Mouse (Mus musculus) kidney, postnatal 0 days (tissue): ENCODE measurements around the gene Muc2. TPM values are rescaled to one million over a fixed set of nuclear protein-coding genes. Genes with fewer than 3 reads are reported as not detected.

Experiments used
- ATAC-seq: fragments of 200-750 bp; cut with Nextera tagmentation; replicated peaks from 2 replicates; pipeline ENCODE4 v1.8.0; 2017; ENCODE audit warnings: low read depth, moderate number of reproducible peaks, moderate TSS enrichment, moderate library complexity; ENCODE audit not compliant: low FRiP score
- DNase-seq: peaks from one replicate; pipeline ENCODE4 v3.0.0-alpha.2; 2016; ENCODE audit warnings: low spot score
- H3K27ac ChIP-seq: fragments of 300-500 bp; sonication (generic); 2 replicates; pipeline ENCODE4 v1.5.1; 2014; ENCODE audit warnings: mild to moderate bottlenecking
- H3K27me3 ChIP-seq: fragments of 300-500 bp; sonication (generic); 2 replicates; pipeline ENCODE4 v1.6.1; 2014; ENCODE audit warnings: low read length, mixed read lengths; ENCODE audit not compliant: insufficient read depth
- H3K36me3 ChIP-seq: fragments of 300-500 bp; sonication (generic); 2 replicates; pipeline ENCODE4 v1.6.1; 2014; ENCODE audit warnings: low read length, mixed read lengths; ENCODE audit not compliant: insufficient read depth
- H3K4me1 ChIP-seq: fragments of 300-500 bp; sonication (generic); replicated peaks from 2 replicates; pipeline ENCODE4 v1.6.1; 2014; ENCODE audit warnings: antibody characterized with exemption, low read length, mixed read lengths; ENCODE audit not compliant: insufficient read depth
- H3K4me2 ChIP-seq: fragments of 300-500 bp; sonication (generic); 2 replicates; pipeline ENCODE4 v1.6.1; 2014; ENCODE audit warnings: mild to moderate bottlenecking, low read length, moderate library complexity, mixed read lengths
- H3K4me3 ChIP-seq: fragments of 300-500 bp; sonication (generic); replicated peaks from 2 replicates; pipeline ENCODE4 v1.5.1; 2014; ENCODE audit warnings: low read depth, low read length
- H3K9ac ChIP-seq: fragments of 300-500 bp; sonication (generic); 2 replicates; pipeline ENCODE4 v1.6.1; 2014; ENCODE audit warnings: low read depth, low read length
- H3K9me3 ChIP-seq: fragments of 300-500 bp; sonication (generic); replicated peaks from 2 replicates; pipeline ENCODE4 v1.6.1; 2016; ENCODE audit warnings: low read length, inconsistent platforms, mixed read lengths
- CTCF ChIP-seq: IDR thresholded peaks from 2 replicates; pipeline ENCODE4 v1.5.1; 2016; ENCODE audit warnings: antibody characterized with exemption, low read depth, mild to moderate bottlenecking, moderate library complexity
- WGBS: fragments of 180-500 bp; shearing (Covaris S2); extraction: QIAGEN DNeasy Blood & Tissue Kit; methylation state at CpG from one replicate; pipeline ENCODE4 v1.1.7; 2014; 5-methylcytosine and 5-hydroxymethylcytosine counted together
- polyA plus RNA-seq: library from polyadenylated mRNA; unstranded; fragments of >200 nt; fragmentation: Nextera tagmentation; extraction: Ambion mirVana; gene quantifications from 2 replicates; pipeline ENCODE4 v1.2.1, GENCODE M21; 2015

Muc2 gene
- polyA plus RNA-seq, 1 experiment from 2014 or later = 0.14 TPM

- Histone ChIP-seq H3K9ac (no peak overlapping the region), H3K4me2 (no peak overlapping the region), H3K4me1 (no peaks in the 10 kb centered on the region), H3K27ac (no peak overlapping the region), H3K36me3 (no peaks in the 10 kb centered on the region), H3K9me3 (no peaks in the 10 kb centered on the region), H3K27me3 (no peaks in the 10 kb centered on the region), H3K4me3 (no peak overlapping the region)
- no peak for TF ChIP-seq CTCF
- peak; percentile 17 for DNase-seq
- no peak for ATAC-seq
- 22% methylated on average over 10 of the region's 10 CpGs for WGBS
Observed at GRCm38 (mm10) chr7:141687330-141687729, 2.8 kb upstream of the Muc2 start.

- no peak overlapping the region for H3K9ac ChIP-seq
- DNase-seq = peak; percentile 44
- WGBS = 47% methylated on average over 30 of the region's 30 CpGs
Observed at GRCm38 (mm10) chr7:141693591-141694273, 3.6 kb downstream of the Muc2 start.

GRCm38 (mm10) chr7:141694274-141694639 is 4.1 kb downstream of the Muc2 start:
- DNase-seq (no peak), ATAC-seq (peak; percentile 35; the same call in 1 of the 2 replicates)
- TF ChIP-seq CTCF = no peak
- H3K4me3 ChIP-seq = no peak overlapping the region
- H3K36me3 ChIP-seq = no peaks in the 10 kb centered on the region
- H3K4me2 ChIP-seq = no peak overlapping the region
- no peak overlapping the region for H3K27ac ChIP-seq
- 0 out of 2 replicates have a peak, but pooled peaks cover 5% of the 10 kb centered on the region for H3K4me1 ChIP-seq
- 78% methylated on average over 5 of the region's 5 CpGs for WGBS
- H3K9me3 ChIP-seq = no peaks in the 10 kb centered on the region
- H3K27me3 ChIP-seq = no peaks in the 10 kb centered on the region
- no peak overlapping the region for H3K9ac ChIP-seq

More at GRCm38 (mm10) chr7:141693591-141694273, 3.6 kb downstream of the Muc2 start:
- Histone ChIP-seq H3K27ac (no peak overlapping the region), H3K27me3 (no peaks in the 10 kb centered on the region), H3K4me1 (0 out of 2 replicates have a peak, but pooled peaks cover 5% of the 10 kb centered on the region), H3K4me3 (no peak overlapping the region), H3K9me3 (no peaks in the 10 kb centered on the region), H3K36me3 (no peaks in the 10 kb centered on the region), H3K4me2 (peak overlapping the region; percentile 38)
- peak; percentile 36 for ATAC-seq
- TF ChIP-seq CTCF = peak; percentile 53

GRCm38 (mm10) chr7:141696538-141696937 is 6.4 kb downstream of the Muc2 start:
- H3K4me2 ChIP-seq = no peak overlapping the region
- no peaks in the 10 kb centered on the region for H3K27me3 ChIP-seq
- 66% methylated on average over 13 of the region's 13 CpGs for WGBS
- no peak overlapping the region for H3K27ac ChIP-seq
- DNase-seq = no peak
- no peaks in the 10 kb centered on the region for H3K36me3 ChIP-seq
- H3K4me1 ChIP-seq = 0 out of 2 replicates have a peak, but pooled peaks cover 5% of the 10 kb centered on the region
- no peak for TF ChIP-seq CTCF
- H3K4me3 ChIP-seq = no peak overlapping the region
- no peaks in the 10 kb centered on the region for H3K9me3 ChIP-seq
- no peak for ATAC-seq
- no peak overlapping the region for H3K9ac ChIP-seq

GRCm38 (mm10) chr7:141699556-141700220 is 9.5 kb downstream of the Muc2 start:
- no peak for TF ChIP-seq CTCF
- 79% methylated on average over 8 of the region's 8 CpGs for WGBS
- H3K9me3 ChIP-seq = no peaks in the 10 kb centered on the region
- DNase-seq (no peak), ATAC-seq (no peak)
- no peak overlapping the region for H3K4me3 ChIP-seq
- no peaks in the 10 kb centered on the region for H3K4me1 ChIP-seq
- no peak overlapping the region for H3K9ac ChIP-seq
- H3K4me2 ChIP-seq = no peak overlapping the region
- H3K27ac ChIP-seq = no peak overlapping the region
- no peaks in the 10 kb centered on the region for H3K36me3 ChIP-seq
- H3K27me3 ChIP-seq = no peaks in the 10 kb centered on the region

- H3K9me3 ChIP-seq = no peaks in the 10 kb centered on the region
- no peaks in the 10 kb centered on the region for H3K4me1 ChIP-seq
- H3K4me2 ChIP-seq = no peak overlapping the region
- no peak overlapping the region for H3K4me3 ChIP-seq
- no peak overlapping the region for H3K27ac ChIP-seq
- no peak overlapping the region for H3K9ac ChIP-seq
- 83% methylated on average over 7 of the region's 7 CpGs for WGBS
- no peaks in the 10 kb centered on the region for H3K36me3 ChIP-seq
- no peaks in the 10 kb centered on the region for H3K27me3 ChIP-seq
- DNase-seq = no peak
- no peak for TF ChIP-seq CTCF
- ATAC-seq = no peak
Observed at GRCm38 (mm10) chr7:141747451-141748100, 57.4 kb downstream of the Muc2 start.
